ENCODE assay signal across 8 mouse cellular contexts in genomic region chr4:87367732-87368412, GRCm38 (mm10).
DNase-seq lines count a peak whose midpoint lies in the region; ATAC-seq lines count a peak whose summit lies in the region.

No protein-coding gene starts in this region.

- H3K4me3 ChIP-seq in embryonic facial prominence, embryonic 13.5 days, result peak overlapping the region; percentile 47
- peak overlapping the region; percentile 43 for H3K4me3 ChIP-seq in limb, embryonic 12.5 days (replicated peaks)
- H3K4me3 ChIP-seq in midbrain, embryonic 14.5 days (replicated peaks; ENCODE audit: low read depth, low read length), result peak overlapping the region; percentile 36

- no peaks in the 10 kb centered on the region for H3K9me3 ChIP-seq in embryonic facial prominence, embryonic 13.5 days
- H3K9me3 ChIP-seq in limb, embryonic 12.5 days, result no peaks in the 10 kb centered on the region
- H3K9me3 ChIP-seq in midbrain, embryonic 14.5 days (ENCODE audit: control insufficient read depth, low read length), result no peaks in the 10 kb centered on the region

- 4% methylated on average over 19 of the region's 19 CpGs for WGBS in embryonic facial prominence, embryonic 13.5 days
- 7% methylated on average over 19 of the region's 19 CpGs for WGBS in limb, embryonic 12.5 days
- 6% methylated on average over 19 of the region's 19 CpGs for WGBS in midbrain, embryonic 14.5 days

- H3K27ac ChIP-seq in embryonic facial prominence, embryonic 13.5 days, result peak overlapping the region; percentile 76
- H3K27ac ChIP-seq in limb, embryonic 12.5 days, result peak overlapping the region; percentile 73
- peak overlapping the region; percentile 82 for H3K27ac ChIP-seq in midbrain, embryonic 14.5 days (replicated peaks; ENCODE audit: low read depth, low read length)

- no peaks in the 10 kb centered on the region for H3K36me3 ChIP-seq in embryonic facial prominence, embryonic 13.5 days
- H3K36me3 ChIP-seq in limb, embryonic 12.5 days, result no peaks in the 10 kb centered on the region
- no peaks in the 10 kb centered on the region for H3K36me3 ChIP-seq in midbrain, embryonic 14.5 days (ENCODE audit: control insufficient read depth, insufficient read depth, low read length)

- no peaks in the 10 kb centered on the region for H3K27me3 ChIP-seq in embryonic facial prominence, embryonic 13.5 days
- H3K27me3 ChIP-seq in limb, embryonic 12.5 days, result peaks cover 5% of the 10 kb centered on the region; the same call in 1 of the 2 replicates
- no peaks in the 10 kb centered on the region for H3K27me3 ChIP-seq in midbrain, embryonic 14.5 days (ENCODE audit: control insufficient read depth, insufficient read depth, low read length)

- DNase-seq in 416B (ENCODE audit: low read depth), result peak; percentile 51
- DNase-seq in adrenal gland, postnatal 4 days (ENCODE audit: low spot score in 2 of 2), result peak; percentile 46 to 72
- peak; percentile 84 for DNase-seq in heart, adult 8-10 months (ENCODE audit: low spot score)
- peak; percentile 39 to 64 for DNase-seq in kidney, adult 8-10 months
- DNase-seq in midbrain, embryonic 14.5 days, result peak; percentile 93
- DNase-seq in spleen, adult 12 weeks (ENCODE audit: low spot score), result peak; percentile 46

- peak; percentile 67; the same call in 1 of the 2 replicates for ATAC-seq in embryonic facial prominence, embryonic 13.5 days (ENCODE audit: insufficient number of reproducible peaks, insufficient read depth, low FRiP score, low TSS enrichment, low read depth)
- peak; percentile 53 for ATAC-seq in limb, embryonic 12.5 days (ENCODE audit: insufficient number of reproducible peaks, insufficient read depth, low FRiP score, low TSS enrichment, low read depth)
- peak; percentile 85 for ATAC-seq in midbrain, embryonic 14.5 days (ENCODE audit: low FRiP score, low TSS enrichment)

- H3K9ac ChIP-seq in embryonic facial prominence, embryonic 13.5 days, result peak overlapping the region; percentile 72
- peak overlapping the region; percentile 67 for H3K9ac ChIP-seq in limb, embryonic 12.5 days (replicated peaks)
- H3K9ac ChIP-seq in midbrain, embryonic 14.5 days (replicated peaks; ENCODE audit: low read length), result peak overlapping the region; percentile 61

- peak overlapping the region; percentile 71 for H3K4me2 ChIP-seq in embryonic facial prominence, embryonic 13.5 days
- peak overlapping the region; percentile 69 for H3K4me2 ChIP-seq in limb, embryonic 12.5 days
- H3K4me2 ChIP-seq in midbrain, embryonic 14.5 days (ENCODE audit: low read length), result peak overlapping the region; percentile 62

- H3K4me1 ChIP-seq in embryonic facial prominence, embryonic 13.5 days, result peaks cover 37% of the 10 kb centered on the region
- peaks cover 39% of the 10 kb centered on the region for H3K4me1 ChIP-seq in limb, embryonic 12.5 days (replicated peaks)
- peaks cover 22% of the 10 kb centered on the region for H3K4me1 ChIP-seq in midbrain, embryonic 14.5 days (ENCODE audit: control insufficient read depth, insufficient read depth, low read length)

Comparison
In these comparisons a context has a peak if more than half of its experiments do, and no peak if none do; other contexts are left out.
1. Peak in every context shown above with its lines: DNase-seq, ATAC-seq, H3K4me3 ChIP-seq and H3K27ac ChIP-seq.